Mouse (Mus musculus) spleen, adult 2 months (tissue): ENCODE data around the gene Pcbp4.

Experiments used
- CTCF ChIP-seq: fragments of 200-500 bp; IDR thresholded peaks from 2 replicates; pipeline ENCODE4 v1.5.1; 2011; ENCODE audit warnings: mild to moderate bottlenecking, inconsistent platforms; ENCODE audit not compliant: insufficient read depth, insufficient read length, insufficient replicate concordance; ENCODE audit errors: extremely low read depth
- POLR2A ChIP-seq: fragments of 200-500 bp; IDR thresholded peaks from 2 replicates; pipeline ENCODE4 v1.6.1; 2011; ENCODE audit warnings: low read depth, low read length, inconsistent platforms

GRCm38 (mm10) chr9:106482578-106483115 lies 29.6 kb downstream of the Pcbp4 start:
- TF ChIP-seq POLR2A (no peak), CTCF (no peak)
